Mouse (Mus musculus) olfactory bulb, adult 2 months (tissue): ENCODE measurements at regions not wholly inside any gene's neighbourhood (a gene's known extent, or its start where the extent isn't known, plus 50 kb on each side); places are given as distances from the start of the nearest gene placed in this dataset.

Experiments used
- H3K27ac ChIP-seq: fragments of 200-500 bp; 2 replicates; pipeline ENCODE4 v1.5.1; 2012; ENCODE audit warnings: low read depth, low read length; ENCODE audit not compliant: insufficient read depth
- H3K4me1 ChIP-seq: fragments of 200-500 bp; 2 replicates; pipeline ENCODE4 v1.6.1; 2012; ENCODE audit warnings: low read length; ENCODE audit not compliant: control insufficient read depth, insufficient read depth
- H3K4me3 ChIP-seq: fragments of 200-500 bp; 2 replicates; pipeline ENCODE4 v1.5.1; 2012; ENCODE audit warnings: mild to moderate bottlenecking, low read depth, low read length, moderate library complexity; ENCODE audit not compliant: insufficient read depth
- CTCF ChIP-seq: fragments of 200-500 bp; IDR thresholded peaks from 2 replicates; pipeline ENCODE4 v1.5.1; 2012; ENCODE audit warnings: low read depth, mild to moderate bottlenecking, low read length, moderate library complexity; ENCODE audit not compliant: insufficient read depth
- POLR2A ChIP-seq: fragments of 200-500 bp; IDR thresholded peaks from 2 replicates; pipeline ENCODE4 v1.6.1; 2012; ENCODE audit warnings: mild to moderate bottlenecking, low read depth, low read length, moderate library complexity; ENCODE audit not compliant: insufficient read depth
- WGBS: fragments of 180-500 bp; shearing (Covaris S2); methylation state at CpG from one replicate; pipeline ENCODE4 v1.1.7; 2018; 5-methylcytosine and 5-hydroxymethylcytosine counted together

DNA sequence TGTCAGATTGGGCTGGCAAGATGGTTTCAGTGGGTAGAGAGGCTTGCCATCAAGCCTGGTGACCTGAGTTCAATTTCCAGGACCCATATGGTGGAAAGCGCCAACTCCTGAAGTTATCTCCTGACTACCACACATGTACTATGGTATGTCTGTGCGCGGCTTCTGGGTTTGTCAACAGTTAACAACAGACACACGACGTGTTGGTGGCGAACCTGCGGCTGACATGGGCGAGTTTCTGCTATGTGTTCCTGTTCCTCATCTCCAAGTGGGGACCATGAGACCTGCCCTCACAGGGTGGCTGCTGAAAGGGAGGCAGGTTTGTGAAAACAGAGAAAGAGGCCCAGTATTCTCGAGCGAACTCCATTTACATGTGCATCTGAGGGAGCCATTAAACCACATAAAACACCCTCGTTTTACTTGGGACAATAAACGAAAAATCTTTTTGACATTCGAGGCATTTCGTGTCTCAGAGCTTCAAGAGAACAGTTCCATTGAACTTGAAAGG is 210.0 kb upstream of the Kazn start:
- Histone ChIP-seq H3K27ac (no peak overlapping the region), H3K4me1 (peaks cover 7% of the 10 kb centered on the region), H3K4me3 (no peak overlapping the region)
- TF ChIP-seq CTCF (no peak), POLR2A (no peak)
- WGBS, result 69% methylated on average over 14 of the region's 14 CpGs

DNA sequence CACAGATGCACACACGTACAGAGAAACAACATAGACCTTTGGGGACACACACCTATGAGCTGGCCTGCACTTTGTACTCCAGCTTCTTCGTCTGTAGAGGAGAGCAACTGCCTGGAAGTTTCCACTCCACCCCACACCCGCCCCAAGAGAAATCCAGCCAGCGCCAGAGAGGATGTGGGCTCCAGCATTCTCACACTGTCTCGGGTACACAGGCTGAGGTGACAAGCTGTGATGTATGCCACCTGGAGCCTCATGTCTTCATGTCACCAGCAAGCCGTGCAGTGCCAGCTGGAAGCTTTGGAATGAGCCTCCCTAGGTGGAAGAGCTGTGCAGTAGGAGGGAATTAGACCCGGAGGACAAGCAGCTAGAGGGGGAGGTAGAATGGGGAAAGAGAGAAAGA is 208.3 kb upstream of the Kazn start:
- TF ChIP-seq POLR2A (no peak), CTCF (no peak)
- no peak overlapping the region for H3K4me3 ChIP-seq
- no peak overlapping the region for H3K27ac ChIP-seq
- 65% methylated on average over 7 of the region's 7 CpGs for WGBS
- peaks cover 3% of the 10 kb centered on the region; the same call in 1 of the 2 replicates for H3K4me1 ChIP-seq

DNA sequence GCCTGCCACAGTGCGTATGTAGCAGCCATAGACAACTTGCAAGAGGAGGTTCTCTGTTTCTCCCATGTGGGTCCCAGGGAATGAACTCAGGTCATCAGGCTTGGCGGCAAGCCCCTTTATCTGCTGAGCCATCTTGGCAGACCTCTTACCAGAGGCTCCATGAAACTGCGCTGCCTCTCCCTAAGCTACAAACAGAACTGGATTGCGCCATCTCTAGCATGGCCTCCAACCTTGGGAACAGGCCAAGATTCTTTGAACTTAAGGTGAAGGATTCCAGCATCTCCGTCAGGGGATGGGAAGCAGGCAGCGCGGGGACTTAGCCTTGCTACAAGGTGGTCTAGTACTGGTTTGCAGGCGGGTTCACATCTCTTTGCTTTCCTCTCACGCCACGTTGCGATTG is 201.8 kb upstream of the Kazn start:
- H3K27ac ChIP-seq, result no peak overlapping the region
- peaks cover 6% of the 10 kb centered on the region for H3K4me1 ChIP-seq
- no peak for TF ChIP-seq POLR2A
- no peak for TF ChIP-seq CTCF
- WGBS, result 95% methylated on average over 11 of the region's 11 CpGs
- H3K4me3 ChIP-seq, result no peak overlapping the region

DNA sequence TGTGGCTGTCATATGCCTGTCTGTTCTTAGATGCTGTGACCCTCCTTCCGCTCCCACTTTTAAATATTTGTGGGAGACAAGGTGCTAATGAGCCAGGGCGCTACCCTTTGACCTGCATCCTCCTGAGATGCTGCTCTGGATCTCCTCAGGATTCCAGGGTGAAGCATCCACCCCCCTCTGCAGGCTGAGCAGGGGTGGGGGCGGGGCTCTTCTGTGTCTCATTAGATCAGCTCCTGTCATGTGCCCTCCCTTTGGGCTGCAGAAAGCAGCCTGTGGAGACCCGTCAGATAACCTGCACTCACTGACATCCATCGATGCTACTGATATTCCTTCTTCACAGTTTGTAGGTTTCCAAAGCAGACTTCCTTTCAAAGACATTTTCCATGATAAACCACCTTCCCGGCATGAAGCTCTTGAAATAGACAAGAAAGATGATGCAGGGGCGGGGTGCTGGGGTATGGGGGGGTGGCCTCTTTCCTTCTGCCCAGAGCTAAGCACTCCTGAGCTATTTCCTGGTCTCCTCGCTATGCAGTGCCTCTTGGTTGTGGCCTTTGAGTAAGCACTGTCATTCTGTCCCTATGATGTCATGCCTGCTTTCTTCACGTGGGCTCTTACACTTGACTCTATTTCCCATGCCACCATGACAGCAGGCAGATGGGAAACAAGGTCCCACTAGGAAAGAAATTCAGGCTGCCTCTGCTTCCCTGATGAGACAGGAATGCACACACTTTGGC is 200.4 kb upstream of the Kazn start:
- H3K27ac ChIP-seq, result no peak overlapping the region
- WGBS, result 80% methylated on average over 9 of the region's 9 CpGs
- TF ChIP-seq CTCF (no peak), POLR2A (no peak)
- H3K4me1 ChIP-seq, result peaks cover 6% of the 10 kb centered on the region
- H3K4me3 ChIP-seq, result no peak overlapping the region

DNA sequence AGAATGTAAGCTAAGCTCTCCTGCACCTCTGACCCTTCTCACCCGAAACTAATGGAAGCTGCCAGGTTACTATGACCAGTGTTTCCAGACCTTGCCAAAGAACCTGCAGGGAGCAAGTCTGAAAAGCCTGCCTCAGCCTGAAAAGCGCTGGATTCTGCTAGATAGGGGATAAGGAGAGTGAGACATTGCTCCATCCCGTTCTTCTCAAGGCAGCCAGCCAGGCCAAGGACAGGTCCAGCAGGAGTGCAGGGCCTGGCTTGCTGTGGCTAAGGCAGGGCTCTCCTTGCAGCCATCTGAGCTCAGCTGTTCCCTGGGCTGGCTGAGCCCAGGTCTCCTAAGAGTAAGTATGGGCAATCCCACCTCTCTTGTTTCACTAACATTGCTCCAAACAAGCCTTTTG is 185.4 kb upstream of the Kazn start:
- Histone ChIP-seq H3K4me3 (no peak overlapping the region), H3K27ac (no peak overlapping the region), H3K4me1 (peaks cover 9% of the 10 kb centered on the region; the same call in 1 of the 2 replicates)
- WGBS, result 84% methylated on average over 3 of the region's 3 CpGs
- no peak for TF ChIP-seq POLR2A
- TF ChIP-seq CTCF, result no peak

DNA sequence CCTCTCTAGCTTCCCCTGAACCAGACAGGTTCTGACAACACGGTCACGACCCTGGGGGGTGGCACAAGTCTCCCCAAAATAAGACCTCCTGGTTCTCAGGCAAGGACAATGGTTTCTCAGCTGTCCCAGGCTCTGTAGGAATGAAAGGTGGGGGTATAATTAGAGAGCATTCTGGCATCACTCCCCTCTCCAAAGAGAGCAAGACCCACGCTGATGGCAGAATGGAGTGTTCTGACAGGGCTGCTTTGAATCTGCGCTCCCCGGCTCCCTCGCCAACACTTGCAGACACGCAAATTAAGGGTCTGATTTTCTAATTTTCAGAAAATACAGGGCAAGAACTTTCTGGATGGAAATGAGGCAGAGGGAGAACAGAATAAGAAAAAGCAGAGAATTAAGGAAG is 181.2 kb upstream of the Kazn start:
- H3K27ac ChIP-seq, result no peak overlapping the region
- WGBS, result 19% methylated on average over 7 of the region's 7 CpGs
- no peak for TF ChIP-seq POLR2A
- no peak for TF ChIP-seq CTCF
- H3K4me3 ChIP-seq, result no peak overlapping the region
- H3K4me1 ChIP-seq, result peaks cover 9% of the 10 kb centered on the region; the same call in 1 of the 2 replicates

DNA sequence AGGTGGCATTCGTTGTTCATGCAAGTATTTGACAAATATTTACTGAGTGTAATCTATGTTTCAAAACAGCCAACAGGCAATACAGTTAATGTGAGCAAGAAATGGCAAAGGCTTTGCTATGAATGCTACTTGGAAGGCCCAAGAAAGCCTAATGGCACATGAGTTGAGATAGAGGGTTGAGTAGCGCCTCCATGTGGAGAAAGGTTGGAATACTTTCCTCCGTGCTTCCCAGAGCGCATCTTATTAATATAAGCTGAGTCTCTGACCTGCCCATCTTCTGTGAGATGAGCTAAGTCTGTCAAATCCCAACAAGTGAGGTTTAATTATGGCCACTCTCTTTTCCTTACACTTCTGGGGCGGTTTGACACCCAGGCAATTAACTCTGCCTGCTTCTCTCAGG is 175.7 kb upstream of the Kazn start:
- no peak for TF ChIP-seq CTCF
- no peak for TF ChIP-seq POLR2A
- 90% methylated on average over 5 of the region's 5 CpGs for WGBS
- peaks cover 10% of the 10 kb centered on the region for H3K4me1 ChIP-seq
- H3K27ac ChIP-seq, result no peak overlapping the region
- no peak overlapping the region for H3K4me3 ChIP-seq

DNA sequence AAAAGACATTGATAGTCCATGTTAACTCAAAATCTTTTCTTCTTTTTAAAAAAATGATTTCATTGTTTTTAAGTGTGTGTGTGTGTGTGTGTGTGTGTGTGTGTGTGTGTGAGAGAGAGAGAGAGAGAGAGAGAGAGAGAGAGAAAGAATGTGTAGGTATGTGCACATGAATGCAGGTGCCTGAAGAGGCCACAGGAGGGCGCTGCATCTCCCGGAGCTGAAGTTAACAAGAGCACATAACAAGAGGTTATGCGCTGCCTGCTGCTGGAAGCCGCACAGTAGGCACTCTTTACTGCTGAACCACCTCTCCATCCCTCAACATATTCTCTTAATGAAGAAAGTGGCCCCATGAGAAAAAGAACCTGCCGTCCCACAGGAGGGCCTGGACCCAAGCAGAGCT is 172.6 kb upstream of the Kazn start:
- no peak overlapping the region for H3K4me3 ChIP-seq
- 94% methylated on average over 5 of the region's 5 CpGs for WGBS
- H3K4me1 ChIP-seq, result peaks cover 16% of the 10 kb centered on the region
- H3K27ac ChIP-seq, result no peak overlapping the region
- no peak for TF ChIP-seq CTCF
- no peak for TF ChIP-seq POLR2A

DNA sequence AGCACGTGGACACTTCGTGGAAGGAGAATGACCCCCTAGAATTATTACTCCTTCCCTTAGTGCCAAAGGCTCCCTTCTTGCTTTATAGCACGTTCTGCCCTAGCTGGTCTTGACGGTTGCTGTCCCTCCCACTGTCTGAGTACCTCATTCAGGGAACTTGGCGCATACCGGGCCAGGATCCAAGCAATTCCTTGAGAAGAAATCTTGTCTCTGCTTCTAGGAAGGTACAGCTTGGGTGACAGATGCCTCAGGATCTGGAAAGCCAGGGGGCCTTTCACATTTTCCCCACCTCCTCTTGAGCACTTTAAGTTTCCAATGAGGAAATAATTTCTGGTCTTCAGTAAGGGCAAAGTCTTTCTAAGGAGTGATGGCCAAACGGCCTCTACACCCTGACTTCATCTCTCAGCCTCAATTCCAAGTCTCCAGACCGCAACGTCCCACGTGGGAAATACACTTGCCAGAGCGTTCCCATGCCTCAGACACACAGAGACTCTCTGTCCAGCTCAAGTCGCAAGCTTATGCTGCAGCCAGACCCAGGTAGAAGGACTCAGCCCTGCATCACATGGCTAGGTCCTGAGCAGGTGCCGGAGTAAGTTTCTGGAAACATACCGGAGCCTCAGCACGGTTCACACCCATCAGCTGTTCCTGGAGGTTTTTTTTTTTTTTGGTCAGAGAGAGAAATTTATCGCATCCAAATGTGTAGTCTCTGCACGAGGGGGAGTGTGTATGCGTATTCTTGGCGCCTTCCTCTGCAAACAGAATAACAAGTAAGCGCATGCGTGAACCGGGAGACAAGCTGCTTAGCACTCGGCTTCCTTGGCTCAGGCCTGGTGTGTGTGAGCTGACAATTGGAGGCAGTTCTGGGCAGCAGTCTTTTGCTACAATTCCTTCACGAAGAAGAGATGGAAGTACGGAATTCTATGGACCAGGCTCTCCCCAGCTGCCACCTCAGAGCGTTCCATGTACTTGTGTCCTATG is 171.7 kb upstream of the Kazn start:
- H3K4me3 ChIP-seq, result no peak overlapping the region
- peaks cover 16% of the 10 kb centered on the region for H3K4me1 ChIP-seq
- H3K27ac ChIP-seq, result no peak overlapping the region
- WGBS, result 36% methylated on average over 26 of the region's 26 CpGs
- TF ChIP-seq CTCF (no peak), POLR2A (no peak)
